Mouse (Mus musculus): ENCODE data around the gene Pphln1. TPM values are rescaled to one million over a fixed set of nuclear protein-coding genes. Genes with fewer than 3 reads are reported as not detected.
A peak's percentile ranks its signal among the peaks of the same experiment; 100 is the strongest.

The Pphln1 gene
- polyA plus RNA-seq, 1 experiment: 8.9 TPM

- no peaks in the 10 kb centered on the region for H3K36me3 ChIP-seq (ENCODE audit: control insufficient read depth, insufficient read depth, low read length)
- peaks cover 11% of the 10 kb centered on the region for H3K4me1 ChIP-seq (ENCODE audit: control insufficient read depth, insufficient read depth, low read length)
- 22% methylated on average over 17 of the region's 17 CpGs for WGBS
- TF ChIP-seq POLR2A (IDR thresholded peaks at IDR 0.05; ENCODE audit: low read depth, low read length): no peak
- no peak for TF ChIP-seq CTCF (conservative IDR thresholded peaks at IDR 0.05; ENCODE audit: insufficient read depth, insufficient read length, low read depth, low read length)
- no peaks in the 10 kb centered on the region for H3K27me3 ChIP-seq (replicated peaks; ENCODE audit: control insufficient read depth, insufficient read depth, low read length)
- peak; percentile 32 for DNase-seq
- H3K27ac ChIP-seq (ENCODE audit: insufficient read depth, low read depth, low read length): peak overlapping the region; percentile 84
- peak overlapping the region; percentile 96 for H3K4me3 ChIP-seq (ENCODE audit: insufficient read depth, low read depth, low read length)
Observed at GRCm38 (mm10) chr15:93519836-93520826, 122.0 kb downstream of the Pphln1 start.

- no peaks in the 10 kb centered on the region for H3K36me3 ChIP-seq (ENCODE audit: control insufficient read depth, insufficient read depth, low read length)
- H3K27me3 ChIP-seq (replicated peaks; ENCODE audit: control insufficient read depth, insufficient read depth, low read length): no peaks in the 10 kb centered on the region
- H3K4me1 ChIP-seq (ENCODE audit: control insufficient read depth, insufficient read depth, low read length): peaks cover 11% of the 10 kb centered on the region
- H3K4me3 ChIP-seq (ENCODE audit: insufficient read depth, low read depth, low read length): no peak overlapping the region
- TF ChIP-seq CTCF (conservative IDR thresholded peaks at IDR 0.05; ENCODE audit: insufficient read depth, insufficient read length, low read depth, low read length): no peak
- TF ChIP-seq POLR2A (IDR thresholded peaks at IDR 0.05; ENCODE audit: low read depth, low read length): no peak
- no peak for DNase-seq
- WGBS: 85% methylated on average over 11 of the region's 11 CpGs
- no peak overlapping the region for H3K27ac ChIP-seq (ENCODE audit: insufficient read depth, low read depth, low read length)
Observed at GRCm38 (mm10) chr15:93521088-93521786, 123.1 kb downstream of the Pphln1 start.

- H3K27ac ChIP-seq (ENCODE audit: insufficient read depth, low read depth, low read length): no peak overlapping the region
- no peak for DNase-seq
- TF ChIP-seq CTCF (conservative IDR thresholded peaks at IDR 0.05; ENCODE audit: insufficient read depth, insufficient read length, low read depth, low read length): no peak
- TF ChIP-seq POLR2A (IDR thresholded peaks at IDR 0.05; ENCODE audit: low read depth, low read length): no peak
- H3K36me3 ChIP-seq (ENCODE audit: control insufficient read depth, insufficient read depth, low read length): no peaks in the 10 kb centered on the region
- H3K4me1 ChIP-seq (ENCODE audit: control insufficient read depth, insufficient read depth, low read length): peaks cover 11% of the 10 kb centered on the region
- H3K4me3 ChIP-seq (ENCODE audit: insufficient read depth, low read depth, low read length): no peak overlapping the region
- H3K27me3 ChIP-seq (replicated peaks; ENCODE audit: control insufficient read depth, insufficient read depth, low read length): no peaks in the 10 kb centered on the region
- 79% methylated on average over 3 of the region's 3 CpGs for WGBS
Observed at GRCm38 (mm10) chr15:93521787-93522180, 123.6 kb downstream of the Pphln1 start.

GRCm38 (mm10) chr15:93525305-93525917 lies 127.3 kb downstream of the Pphln1 start:
- Histone ChIP-seq H3K27me3 (replicated peaks; ENCODE audit: control insufficient read depth, insufficient read depth, low read length) (no peaks in the 10 kb centered on the region), H3K27ac (ENCODE audit: insufficient read depth, low read depth, low read length) (no peak overlapping the region), H3K4me3 (ENCODE audit: insufficient read depth, low read depth, low read length) (no peak overlapping the region), H3K36me3 (ENCODE audit: control insufficient read depth, insufficient read depth, low read length) (no peaks in the 10 kb centered on the region), H3K4me1 (ENCODE audit: control insufficient read depth, insufficient read depth, low read length) (no peaks in the 10 kb centered on the region)
- no peak for DNase-seq
- 79% methylated on average over 5 of the region's 5 CpGs for WGBS
- TF ChIP-seq POLR2A (IDR thresholded peaks at IDR 0.05; ENCODE audit: low read depth, low read length) (no peak), CTCF (conservative IDR thresholded peaks at IDR 0.05; ENCODE audit: insufficient read depth, insufficient read length, low read depth, low read length) (no peak)

GRCm38 (mm10) chr15:93529831-93530702 lies 131.9 kb downstream of the Pphln1 start:
- no peaks in the 10 kb centered on the region for H3K27me3 ChIP-seq (replicated peaks; ENCODE audit: control insufficient read depth, insufficient read depth, low read length)
- no peak for DNase-seq
- no peak overlapping the region for H3K4me3 ChIP-seq (ENCODE audit: insufficient read depth, low read depth, low read length)
- WGBS: 62% methylated on average over 12 of the region's 12 CpGs
- no peaks in the 10 kb centered on the region for H3K4me1 ChIP-seq (ENCODE audit: control insufficient read depth, insufficient read depth, low read length)
- no peak overlapping the region for H3K27ac ChIP-seq (ENCODE audit: insufficient read depth, low read depth, low read length)
- no peak for TF ChIP-seq POLR2A (IDR thresholded peaks at IDR 0.05; ENCODE audit: low read depth, low read length)
- no peak for TF ChIP-seq CTCF (conservative IDR thresholded peaks at IDR 0.05; ENCODE audit: insufficient read depth, insufficient read length, low read depth, low read length)
- H3K36me3 ChIP-seq (ENCODE audit: control insufficient read depth, insufficient read depth, low read length): no peaks in the 10 kb centered on the region

- Histone ChIP-seq H3K4me3 (ENCODE audit: insufficient read depth, low read depth, low read length) (no peak overlapping the region), H3K27ac (ENCODE audit: insufficient read depth, low read depth, low read length) (no peak overlapping the region), H3K4me1 (ENCODE audit: control insufficient read depth, insufficient read depth, low read length) (no peaks in the 10 kb centered on the region), H3K27me3 (replicated peaks; ENCODE audit: control insufficient read depth, insufficient read depth, low read length) (no peaks in the 10 kb centered on the region), H3K36me3 (ENCODE audit: control insufficient read depth, insufficient read depth, low read length) (no peaks in the 10 kb centered on the region)
- 74% methylated on average over 3 of the region's 3 CpGs for WGBS
- DNase-seq: no peak
- no peak for TF ChIP-seq CTCF (conservative IDR thresholded peaks at IDR 0.05; ENCODE audit: insufficient read depth, insufficient read length, low read depth, low read length)
- no peak for TF ChIP-seq POLR2A (IDR thresholded peaks at IDR 0.05; ENCODE audit: low read depth, low read length)
Observed at GRCm38 (mm10) chr15:93530703-93531032, 132.5 kb downstream of the Pphln1 start.
